Mouse (Mus musculus) neural tube, postnatal 0 days (tissue): Measurements from ENCODE around the gene Tuba3b. TPM values are rescaled to one million over a fixed set of nuclear protein-coding genes. Genes with fewer than 3 reads are reported as not detected.

Source experiments
- polyA plus RNA-seq: library from polyadenylated mRNA; unstranded; fragments of >200 nt; fragmentation: Nextera tagmentation; extraction: Ambion mirVana; gene quantifications from 2 replicates; pipeline ENCODE4 v1.2.1, GENCODE M21; 2015

Tuba3b gene
- polyA plus RNA-seq = not detected in 2 replicates

GRCm38 (mm10) chr6:145615666-145616210 lies at the start of gene Tuba3b:
Gene Tuba3b (plus strand): TSS chr6:145615757.

GRCm38 (mm10) chr6:145614219-145614618 lies 1.3 kb upstream of the Tuba3b start, which contains the start of gene Lmntd1:
Gene Lmntd1 (minus strand): TSS chr6:145614319.

Other genes with a start within 250 kb of the Tuba3b start
- 2.0 and 2.3 TPM in 2 replicates for gene Lmntd1, start 1.4 kb upstream of the Tuba3b start, polyA plus RNA-seq
- 7.1 and 7.6 TPM in 2 replicates for gene Rassf8, start 131.0 kb downstream of the Tuba3b start, polyA plus RNA-seq
- gene Bhlhe41, start 249.8 kb downstream of the Tuba3b start, polyA plus RNA-seq = 11.0 TPM in 2 replicates